Mouse (Mus musculus) liver, embryonic 13.5 days (tissue): ENCODE measurements around the gene Rasgrf1. TPM values are rescaled to one million over a fixed set of nuclear protein-coding genes. Genes with fewer than 3 reads are reported as not detected.

ENCODE experiments used
- ATAC-seq: fragments of 200-750 bp; cut with Nextera tagmentation; 2 replicates; pipeline ENCODE4 v1.8.0; 2017; ENCODE audit warnings: low read depth, mild to moderate bottlenecking, moderate number of reproducible peaks, moderate library complexity
- DNase-seq: peaks from one replicate; pipeline ENCODE4 v3.0.0; 2022
- H3K27ac ChIP-seq: fragments of 300-500 bp; sonication (generic); 2 replicates; pipeline ENCODE4 v1.5.1; 2015; ENCODE audit warnings: moderate library complexity, mild to moderate bottlenecking, inconsistent platforms
- H3K27me3 ChIP-seq: fragments of 300-500 bp; sonication (generic); 2 replicates; pipeline ENCODE4 v1.6.1; 2015; ENCODE audit warnings: mild to moderate bottlenecking, inconsistent platforms
- H3K36me3 ChIP-seq: fragments of 300-500 bp; sonication (generic); 2 replicates; pipeline ENCODE4 v1.6.1; 2015; ENCODE audit warnings: mild to moderate bottlenecking, inconsistent platforms
- H3K4me1 ChIP-seq: fragments of 300-500 bp; sonication (generic); replicated peaks from 2 replicates; pipeline ENCODE4 v1.6.1; 2015; ENCODE audit warnings: inconsistent platforms
- H3K4me2 ChIP-seq: fragments of 300-500 bp; sonication (generic); 2 replicates; pipeline ENCODE4 v1.6.1; 2015; ENCODE audit warnings: inconsistent platforms, mild to moderate bottlenecking, moderate library complexity
- H3K4me3 ChIP-seq: fragments of 300-500 bp; sonication (generic); replicated peaks from 2 replicates; pipeline ENCODE4 v1.5.1; 2015; ENCODE audit warnings: mild to moderate bottlenecking, inconsistent platforms
- H3K9ac ChIP-seq: fragments of 300-500 bp; sonication (generic); 2 replicates; pipeline ENCODE4 v1.6.1; 2015; ENCODE audit warnings: mild to moderate bottlenecking, inconsistent platforms
- H3K9me3 ChIP-seq: fragments of 300-500 bp; sonication (generic); replicated peaks from 2 replicates; pipeline ENCODE4 v1.6.1; 2016; ENCODE audit warnings: inconsistent platforms
- WGBS: fragments of 180-500 bp; shearing (Covaris S2); methylation state at CpG from one replicate; pipeline ENCODE4 v1.1.7; 2015; ENCODE audit not compliant: insufficient replicate concordance; 5-methylcytosine and 5-hydroxymethylcytosine counted together
- polyA plus RNA-seq: library from polyadenylated mRNA; unstranded; fragments of >200 nt; fragmentation: Nextera tagmentation; extraction: Ambion mirVana; gene quantifications from 2 replicates; pipeline ENCODE4 v1.2.1, GENCODE M21; 2015

Gene Rasgrf1
- polyA plus RNA-seq, 1 experiment from 2014 or later = not detected

DNA sequence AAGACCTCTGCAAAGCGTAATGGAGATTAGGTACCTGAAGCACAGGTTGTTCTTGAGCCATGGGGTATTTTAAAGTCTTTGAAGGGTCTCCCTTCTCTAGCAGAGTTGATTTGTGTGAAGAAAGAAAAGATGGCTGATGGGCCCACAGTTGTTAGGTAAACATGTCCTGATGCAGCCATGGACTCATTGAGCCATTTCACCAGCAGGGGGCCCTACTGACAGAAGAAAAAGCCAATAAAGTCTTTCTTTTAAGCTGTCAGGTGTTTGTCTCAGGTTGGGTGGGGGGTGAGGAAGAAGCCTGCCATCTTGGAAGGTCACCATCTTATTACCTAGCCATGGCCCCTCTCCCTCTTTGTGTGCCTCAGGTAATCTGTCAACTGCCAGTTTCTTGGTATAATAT, 30.7 kb downstream of the Rasgrf1 start:
- Histone ChIP-seq H3K36me3 (no peaks in the 10 kb centered on the region), H3K9ac (no peak overlapping the region), H3K4me2 (no peak overlapping the region), H3K9me3 (no peaks in the 10 kb centered on the region), H3K4me3 (no peak overlapping the region), H3K27me3 (no peaks in the 10 kb centered on the region), H3K27ac (no peak overlapping the region), H3K4me1 (no peaks in the 10 kb centered on the region)
- ATAC-seq (no peak), DNase-seq (no peak)
- WGBS = 33% methylated on average over 1 of the region's 1 CpGs

DNA sequence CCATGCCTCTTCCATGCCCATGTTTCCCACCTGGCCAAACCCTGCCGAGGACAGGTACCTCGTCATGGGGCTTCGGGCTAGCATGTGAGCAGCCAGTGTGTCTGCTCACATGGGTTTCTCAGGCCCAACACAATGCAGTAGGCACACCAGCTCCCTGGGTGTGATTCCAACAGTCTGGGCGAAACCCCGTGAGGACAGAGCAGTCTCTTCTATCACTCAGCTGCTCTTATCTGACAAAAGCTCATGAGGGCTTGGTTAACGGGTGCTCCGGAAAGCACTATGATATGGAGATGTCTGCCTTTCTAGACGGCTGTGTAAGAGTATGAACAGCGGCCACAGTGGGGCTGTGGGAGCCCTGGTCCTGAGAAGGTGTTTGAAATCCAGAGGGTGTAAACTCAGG, 37.1 kb downstream of the Rasgrf1 start:
- ATAC-seq = no peak
- no peak for DNase-seq
- H3K27me3 ChIP-seq = no peaks in the 10 kb centered on the region
- H3K36me3 ChIP-seq = no peaks in the 10 kb centered on the region
- no peak overlapping the region for H3K9ac ChIP-seq
- 62% methylated on average over 9 of the region's 9 CpGs for WGBS
- no peak overlapping the region for H3K4me3 ChIP-seq
- no peak overlapping the region for H3K27ac ChIP-seq
- H3K4me1 ChIP-seq = no peaks in the 10 kb centered on the region
- no peaks in the 10 kb centered on the region for H3K9me3 ChIP-seq
- no peak overlapping the region for H3K4me2 ChIP-seq

DNA sequence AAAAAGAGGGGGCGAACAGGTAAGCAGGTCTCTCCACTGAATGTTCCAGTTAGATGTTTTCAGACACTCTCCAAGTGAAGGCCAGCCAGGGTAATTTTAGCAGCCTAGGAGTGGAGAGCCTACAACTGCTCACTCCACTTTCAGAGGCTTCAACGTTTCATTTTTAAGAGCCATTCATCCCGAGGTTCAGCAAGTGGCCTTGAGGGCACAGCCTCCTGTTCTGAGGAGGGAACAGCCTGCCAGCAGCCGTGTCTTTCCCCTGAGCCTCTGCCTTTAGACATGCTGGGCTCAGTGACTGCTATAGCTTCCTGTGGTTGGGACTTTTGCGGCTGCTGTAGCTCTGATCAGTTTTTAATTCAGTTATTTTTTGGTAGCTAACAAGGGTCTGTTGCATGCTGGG, 38.9 kb downstream of the Rasgrf1 start:
- Histone ChIP-seq H3K27me3 (no peaks in the 10 kb centered on the region), H3K9me3 (no peaks in the 10 kb centered on the region), H3K4me3 (no peak overlapping the region), H3K4me1 (no peaks in the 10 kb centered on the region), H3K4me2 (no peak overlapping the region), H3K27ac (no peak overlapping the region), H3K36me3 (no peaks in the 10 kb centered on the region), H3K9ac (no peak overlapping the region)
- DNase-seq = no peak
- 50% methylated on average over 5 of the region's 5 CpGs for WGBS
- no peak for ATAC-seq

DNA sequence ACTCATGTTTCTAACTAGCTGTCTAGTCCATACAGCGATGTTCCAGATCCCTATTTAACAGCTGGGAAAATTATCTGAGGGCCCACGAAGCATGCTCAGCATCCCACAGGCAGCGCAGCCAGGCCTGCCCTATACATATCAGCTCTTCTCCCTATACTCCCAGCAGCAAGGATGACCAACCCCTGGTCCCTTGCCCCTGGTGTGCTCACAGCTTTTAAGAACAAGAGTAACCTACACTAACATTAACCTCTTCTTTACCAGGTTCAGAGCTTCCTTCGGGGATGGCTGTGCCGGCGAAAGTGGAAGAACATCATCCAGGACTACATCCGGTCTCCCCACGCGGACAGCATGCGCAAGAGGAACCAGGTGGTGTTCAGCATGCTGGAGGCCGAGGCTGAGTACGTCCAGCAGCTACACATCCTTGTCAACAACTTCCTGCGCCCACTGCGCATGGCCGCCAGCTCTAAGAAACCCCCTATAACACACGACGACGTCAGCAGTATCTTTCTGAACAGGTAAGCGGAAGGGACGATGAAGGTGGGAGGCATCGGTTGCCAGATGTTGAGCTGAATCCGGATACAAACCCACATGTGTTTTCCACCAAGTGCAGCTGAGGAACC, 44.0 kb downstream of the Rasgrf1 start:
- whole genome bisulfite sequencing = 79% methylated on average over 22 of the region's 22 CpGs
- no peak overlapping the region for H3K4me3 ChIP-seq
- no peaks in the 10 kb centered on the region for H3K9me3 ChIP-seq
- no peak overlapping the region for H3K27ac ChIP-seq
- H3K9ac ChIP-seq = no peak overlapping the region
- DNase-seq (no peak), ATAC-seq (no peak)
- H3K4me2 ChIP-seq = no peak overlapping the region
- H3K36me3 ChIP-seq = no peaks in the 10 kb centered on the region
- H3K27me3 ChIP-seq = no peaks in the 10 kb centered on the region
- H3K4me1 ChIP-seq = no peaks in the 10 kb centered on the region

GRCm38 (mm10) chr9:89954860-89955479, 45.3 kb downstream of the Rasgrf1 start:
- 36% methylated on average over 8 of the region's 8 CpGs for WGBS
- H3K4me3 ChIP-seq = no peak overlapping the region

DNA sequence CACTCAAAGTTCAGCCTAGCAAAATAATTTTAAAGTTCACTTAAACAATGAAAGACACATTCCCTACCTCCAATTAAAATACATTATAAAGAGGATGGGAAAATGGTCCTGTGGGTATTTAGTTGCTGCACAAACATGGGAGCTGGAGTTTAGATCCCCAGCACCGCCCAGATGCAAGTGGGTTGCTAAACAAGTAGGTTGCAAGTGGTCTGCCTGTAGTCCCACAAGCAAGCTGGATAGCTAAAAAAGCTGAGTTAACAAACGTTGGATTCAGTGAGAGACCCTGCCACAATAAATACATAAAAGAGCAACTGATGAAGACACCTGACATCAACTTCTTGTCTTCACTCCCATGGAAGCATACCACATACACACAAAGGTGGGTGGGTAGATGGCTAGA, 49.3 kb downstream of the Rasgrf1 start:
- Histone ChIP-seq H3K4me2 (no peak overlapping the region), H3K4me3 (no peak overlapping the region), H3K36me3 (no peaks in the 10 kb centered on the region), H3K9ac (no peak overlapping the region), H3K4me1 (no peaks in the 10 kb centered on the region), H3K27me3 (no peaks in the 10 kb centered on the region), H3K9me3 (no peaks in the 10 kb centered on the region; the same call in 1 of the 2 replicates), H3K27ac (no peak overlapping the region)
- ATAC-seq (no peak), DNase-seq (no peak)
- WGBS = 61% methylated on average over 2 of the region's 2 CpGs

More at GRCm38 (mm10) chr9:89954860-89955479, 45.3 kb downstream of the Rasgrf1 start:
- DNase-seq = no peak
- no peak overlapping the region for H3K9ac ChIP-seq
- H3K36me3 ChIP-seq = no peaks in the 10 kb centered on the region
- no peak overlapping the region for H3K4me2 ChIP-seq
- H3K4me1 ChIP-seq = no peaks in the 10 kb centered on the region
- H3K27me3 ChIP-seq = no peaks in the 10 kb centered on the region
- ATAC-seq = no peak
- no peak overlapping the region for H3K27ac ChIP-seq
- no peaks in the 10 kb centered on the region; the same call in 1 of the 2 replicates for H3K9me3 ChIP-seq

GRCm38 (mm10) chr9:89964091-89964490, 54.4 kb downstream of the Rasgrf1 start:
- no peak overlapping the region for H3K4me3 ChIP-seq
- no peaks in the 10 kb centered on the region for H3K4me1 ChIP-seq
- H3K9ac ChIP-seq = no peak overlapping the region
- no peaks in the 10 kb centered on the region; the same call in 1 of the 2 replicates for H3K9me3 ChIP-seq
- whole genome bisulfite sequencing = 65% methylated on average over 4 of the region's 4 CpGs
- DNase-seq (no peak), ATAC-seq (no peak)
- no peaks in the 10 kb centered on the region for H3K27me3 ChIP-seq
- no peaks in the 10 kb centered on the region for H3K36me3 ChIP-seq
- H3K27ac ChIP-seq = no peak overlapping the region
- no peak overlapping the region for H3K4me2 ChIP-seq

GRCm38 (mm10) chr9:89967716-89968115, 58.0 kb downstream of the Rasgrf1 start:
- H3K4me2 ChIP-seq = no peak overlapping the region
- H3K4me1 ChIP-seq = no peaks in the 10 kb centered on the region
- no peak overlapping the region for H3K27ac ChIP-seq
- H3K36me3 ChIP-seq = no peaks in the 10 kb centered on the region
- H3K9me3 ChIP-seq = no peaks in the 10 kb centered on the region
- H3K4me3 ChIP-seq = no peak overlapping the region
- ATAC-seq (no peak), DNase-seq (no peak)
- WGBS = 54% methylated on average over 4 of the region's 4 CpGs
- H3K9ac ChIP-seq = no peak overlapping the region
- no peaks in the 10 kb centered on the region for H3K27me3 ChIP-seq

DNA sequence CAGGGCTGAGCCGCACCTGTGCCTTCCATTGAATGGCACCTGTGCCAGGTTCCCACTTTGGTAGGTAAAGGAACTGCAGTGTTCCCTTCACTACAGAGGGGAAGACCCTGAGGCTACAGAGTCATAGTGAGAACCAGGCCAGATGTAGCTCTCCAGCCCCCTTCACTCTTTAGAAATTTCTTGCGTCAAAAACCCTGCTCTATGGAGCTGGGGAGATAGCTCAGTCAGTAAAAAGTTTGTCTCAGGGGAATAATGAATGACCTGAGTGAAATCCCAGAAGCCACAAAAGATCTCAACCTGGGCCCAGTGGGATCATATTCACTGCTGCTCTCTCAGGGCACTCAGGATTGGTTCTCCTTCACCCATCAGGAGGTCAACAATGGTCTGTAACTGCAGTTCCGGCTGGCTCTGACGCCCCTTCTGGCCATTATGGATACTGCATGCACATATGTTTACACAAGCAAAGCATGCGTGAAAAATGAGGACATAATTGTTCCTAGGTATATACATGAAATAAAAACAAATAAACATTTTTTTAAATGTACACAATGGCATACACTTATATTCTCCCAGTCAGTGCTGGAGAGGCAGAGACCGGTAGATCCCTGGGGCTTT, 59.2 kb downstream of the Rasgrf1 start:
- no peak overlapping the region for H3K27ac ChIP-seq
- no peak for ATAC-seq
- no peak overlapping the region for H3K4me2 ChIP-seq

GRCm38 (mm10) chr9:89970271-89970670, 60.6 kb downstream of the Rasgrf1 start:
- ATAC-seq (no peak), DNase-seq (no peak)
- Histone ChIP-seq H3K27me3 (no peaks in the 10 kb centered on the region), H3K4me2 (no peak overlapping the region), H3K9me3 (no peaks in the 10 kb centered on the region), H3K36me3 (no peaks in the 10 kb centered on the region), H3K4me3 (no peak overlapping the region), H3K4me1 (no peaks in the 10 kb centered on the region), H3K9ac (no peak overlapping the region), H3K27ac (no peak overlapping the region)
- 71% methylated on average over 10 of the region's 10 CpGs for WGBS

More for the DNA sequence above, 59.2 kb downstream of the Rasgrf1 start:
- 69% methylated on average over 6 of the region's 6 CpGs for WGBS
- Histone ChIP-seq H3K9me3 (no peaks in the 10 kb centered on the region), H3K4me1 (no peaks in the 10 kb centered on the region), H3K36me3 (no peaks in the 10 kb centered on the region), H3K4me3 (no peak overlapping the region), H3K27me3 (no peaks in the 10 kb centered on the region), H3K9ac (no peak overlapping the region)
- no peak for DNase-seq

DNA sequence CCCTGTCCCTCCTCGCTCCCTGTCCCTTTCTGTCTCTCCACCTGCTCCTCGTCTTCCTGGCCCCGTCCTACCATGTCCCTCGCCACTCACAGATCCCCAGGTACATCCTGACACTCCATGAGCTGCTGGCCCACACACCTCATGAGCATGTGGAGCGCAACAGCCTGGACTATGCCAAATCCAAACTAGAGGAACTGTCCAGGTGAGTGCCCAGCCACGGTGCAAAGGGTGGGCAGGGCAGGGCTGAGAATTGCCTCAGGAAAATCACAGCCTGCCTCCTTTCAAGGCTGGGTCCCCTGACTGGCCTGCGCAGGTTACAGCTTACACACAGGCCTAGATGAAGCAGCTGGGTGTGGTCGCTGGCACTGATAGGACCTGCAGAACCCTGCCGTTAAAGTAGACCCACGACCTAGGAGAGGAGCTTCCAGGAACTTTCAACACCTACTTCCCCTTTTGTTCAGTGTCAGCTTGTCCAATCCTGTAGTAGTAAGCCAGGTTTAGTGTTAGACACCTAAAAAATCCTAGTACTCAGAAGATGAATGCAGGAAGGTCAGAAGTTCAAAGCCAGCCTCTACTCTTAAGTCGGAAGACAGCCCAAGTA, 61.3 kb downstream of the Rasgrf1 start:
- H3K9ac ChIP-seq = no peak overlapping the region
- 53% methylated on average over 11 of the region's 11 CpGs for WGBS
- ATAC-seq = no peak
- H3K4me1 ChIP-seq = no peaks in the 10 kb centered on the region
- no peak overlapping the region for H3K4me3 ChIP-seq
- H3K4me2 ChIP-seq = no peak overlapping the region
- DNase-seq = no peak
- H3K27ac ChIP-seq = no peak overlapping the region
- no peaks in the 10 kb centered on the region for H3K27me3 ChIP-seq
- no peaks in the 10 kb centered on the region for H3K36me3 ChIP-seq
- H3K9me3 ChIP-seq = no peaks in the 10 kb centered on the region
